Mouse (Mus musculus): ENCODE results near the gene Arnt2. TPM values are rescaled to one million over a fixed set of nuclear protein-coding genes. Genes with fewer than 3 reads are reported as not detected.

The Arnt2 gene
- total RNA-seq, 2 experiments from 2014 or later, result 24.0 to 27.3 TPM

GRCm38 (mm10) chr7:84397320-84397719 is 12.7 kb downstream of the Arnt2 start:
- DNase-seq, result no peak

- DNase-seq, result no peak
These were observed 13.4 kb downstream of the Arnt2 start for GRCm38 (mm10) chr7:84396581-84396980.

- peak; percentile 52 to 55 for DNase-seq
These were observed 22.1 kb downstream of the Arnt2 start for GRCm38 (mm10) chr7:84387826-84388225.

- DNase-seq, result no peak
These were observed 23.5 kb downstream of the Arnt2 start for GRCm38 (mm10) chr7:84386472-84386871.

GRCm38 (mm10) chr7:84384778-84385177 is 25.2 kb downstream of the Arnt2 start:
- DNase-seq, result no peak

GRCm38 (mm10) chr7:84384086-84384485 is 25.9 kb downstream of the Arnt2 start:
- DNase-seq, result no peak

GRCm38 (mm10) chr7:84382346-84382745 is 27.6 kb downstream of the Arnt2 start:
- no peak for DNase-seq

GRCm38 (mm10) chr7:84380810-84381209 is 29.2 kb downstream of the Arnt2 start:
- DNase-seq, result peak in 1 of 2 experiments; percentile 14

- DNase-seq, result no peak
These were observed 32.6 kb downstream of the Arnt2 start for GRCm38 (mm10) chr7:84377330-84377729.

- no peak for DNase-seq
These were observed 36.3 kb downstream of the Arnt2 start for GRCm38 (mm10) chr7:84373691-84374090.

- DNase-seq, result no peak
These were observed 37.1 kb downstream of the Arnt2 start for GRCm38 (mm10) chr7:84372871-84373270.

GRCm38 (mm10) chr7:84372280-84372679 is 37.7 kb downstream of the Arnt2 start:
- DNase-seq, result no peak

- no peak for DNase-seq
These were observed 38.9 kb downstream of the Arnt2 start for GRCm38 (mm10) chr7:84370911-84371592.

- no peak for DNase-seq
These were observed 43.7 kb downstream of the Arnt2 start for GRCm38 (mm10) chr7:84366251-84366650.

- DNase-seq, result no peak
These were observed 47.3 kb downstream of the Arnt2 start for GRCm38 (mm10) chr7:84362711-84363110.

- DNase-seq, result no peak
These were observed 48.8 kb downstream of the Arnt2 start for GRCm38 (mm10) chr7:84361086-84361684.

GRCm38 (mm10) chr7:84358426-84358825 is 51.5 kb downstream of the Arnt2 start:
- DNase-seq, result no peak

- peak; percentile 61 to 75 for DNase-seq
These were observed 54.1 kb downstream of the Arnt2 start for GRCm38 (mm10) chr7:84355619-84356570.

- DNase-seq, result no peak
These were observed 55.1 kb downstream of the Arnt2 start for GRCm38 (mm10) chr7:84354890-84355289.

GRCm38 (mm10) chr7:84350529-84350928 is 59.4 kb downstream of the Arnt2 start:
- DNase-seq, result no peak

- DNase-seq, result no peak
These were observed 60.0 kb downstream of the Arnt2 start for GRCm38 (mm10) chr7:84349976-84350375.

GRCm38 (mm10) chr7:84348145-84348911 is 61.6 kb downstream of the Arnt2 start:
- DNase-seq, result no peak
